Mouse (Mus musculus) limb, embryonic 11.5 days (tissue): ENCODE data around the gene Fam160a1. TPM values are rescaled to one million over a fixed set of nuclear protein-coding genes. Genes with fewer than 3 reads are reported as not detected.
A peak's percentile ranks its signal among the peaks of the same experiment; 100 is the strongest.

Source experiments
- ATAC-seq: fragments of 200-750 bp; cut with Nextera tagmentation; 2 replicates; pipeline ENCODE4 v1.8.0; 2017; ENCODE audit warnings: low read depth; ENCODE audit not compliant: insufficient number of reproducible peaks, low FRiP score, low TSS enrichment
- DNase-seq: peaks from one replicate; pipeline ENCODE4 v3.0.0-alpha.2; 2015; ENCODE audit warnings: low spot score
- H3K27ac ChIP-seq: fragments of 300-500 bp; sonication (generic); replicated peaks from 2 replicates; pipeline ENCODE4 v1.5.1; 2014; ENCODE audit warnings: low read depth, mild to moderate bottlenecking, low read length
- H3K27me3 ChIP-seq: fragments of 300-500 bp; sonication (generic); 2 replicates; pipeline ENCODE4 v1.6.1; 2014; ENCODE audit warnings: mild to moderate bottlenecking, low read length, mixed read lengths; ENCODE audit not compliant: control insufficient read depth, insufficient read depth
- H3K36me3 ChIP-seq: fragments of 300-500 bp; sonication (generic); 2 replicates; pipeline ENCODE4 v1.6.1; 2014; ENCODE audit warnings: mild to moderate bottlenecking, low read length, moderate library complexity, mixed read lengths; ENCODE audit not compliant: control insufficient read depth, insufficient read depth
- H3K4me1 ChIP-seq: fragments of 300-500 bp; sonication (generic); 2 replicates; pipeline ENCODE4 v1.6.1; 2014; ENCODE audit warnings: low read length, mixed read lengths; ENCODE audit not compliant: control insufficient read depth, insufficient read depth
- H3K4me2 ChIP-seq: fragments of 300-500 bp; sonication (generic); 2 replicates; pipeline ENCODE4 v1.6.1; 2014; ENCODE audit warnings: low read depth, mild to moderate bottlenecking, moderate library complexity; ENCODE audit not compliant: severe bottlenecking
- H3K4me3 ChIP-seq: fragments of 300-500 bp; sonication (generic); 2 replicates; pipeline ENCODE4 v1.5.1; 2014; ENCODE audit warnings: low read depth, low read length
- H3K9ac ChIP-seq: fragments of 300-500 bp; sonication (generic); 2 replicates; pipeline ENCODE4 v1.6.1; 2014; ENCODE audit warnings: mild to moderate bottlenecking, low read length
- H3K9me3 ChIP-seq: fragments of 300-500 bp; sonication (generic); 2 replicates; pipeline ENCODE4 v1.6.1; 2016; ENCODE audit warnings: low read length; ENCODE audit not compliant: control insufficient read depth
- WGBS: fragments of 180-500 bp; shearing (Covaris S2); extraction: QIAGEN DNeasy Blood & Tissue Kit; methylation state at CpG from one replicate; pipeline ENCODE4 v1.1.7; 2014; 5-methylcytosine and 5-hydroxymethylcytosine counted together
- polyA plus RNA-seq: library from polyadenylated mRNA; unstranded; fragments of >200 nt; fragmentation: Nextera tagmentation; extraction: Ambion mirVana; gene quantifications from 2 replicates; pipeline ENCODE4 v1.2.1, GENCODE M21; 2014

The Fam160a1 gene
- polyA plus RNA-seq, 1 experiment from 2014 or later = 2.1 TPM

GRCm38 (mm10) chr3:85757944-85758343, 59.1 kb downstream of the Fam160a1 start:
- Histone ChIP-seq H3K9ac (no peak overlapping the region), H3K36me3 (no peaks in the 10 kb centered on the region), H3K27me3 (no peaks in the 10 kb centered on the region), H3K4me2 (no peak overlapping the region), H3K27ac (no peak overlapping the region), H3K4me1 (no peaks in the 10 kb centered on the region), H3K4me3 (no peak overlapping the region), H3K9me3 (no peaks in the 10 kb centered on the region)
- 42% methylated on average over 2 of the region's 2 CpGs for WGBS
- no peak for DNase-seq
- ATAC-seq = no peak

GRCm38 (mm10) chr3:85757435-85757834, 59.7 kb downstream of the Fam160a1 start:
- ATAC-seq (no peak), DNase-seq (no peak)
- Histone ChIP-seq H3K9me3 (no peaks in the 10 kb centered on the region), H3K27ac (no peak overlapping the region), H3K36me3 (no peaks in the 10 kb centered on the region), H3K9ac (no peak overlapping the region), H3K4me2 (no peak overlapping the region), H3K4me1 (no peaks in the 10 kb centered on the region), H3K27me3 (no peaks in the 10 kb centered on the region), H3K4me3 (no peak overlapping the region)
- 84% methylated on average over 4 of the region's 4 CpGs for WGBS

- H3K4me1 ChIP-seq = peaks cover 3% of the 10 kb centered on the region; the same call in 1 of the 2 replicates
- no peaks in the 10 kb centered on the region for H3K36me3 ChIP-seq
- ATAC-seq (no peak), DNase-seq (no peak)
- H3K4me3 ChIP-seq = no peak overlapping the region
- WGBS = 53% methylated on average over 4 of the region's 4 CpGs
- H3K9me3 ChIP-seq = no peaks in the 10 kb centered on the region
- no peak overlapping the region for H3K9ac ChIP-seq
- H3K4me2 ChIP-seq = no peak overlapping the region
- H3K27ac ChIP-seq = no peak overlapping the region
- no peaks in the 10 kb centered on the region for H3K27me3 ChIP-seq
Observed at GRCm38 (mm10) chr3:85749348-85749747, 67.7 kb downstream of the Fam160a1 start.

- Histone ChIP-seq H3K9me3 (no peaks in the 10 kb centered on the region), H3K4me2 (no peak overlapping the region), H3K27me3 (no peaks in the 10 kb centered on the region), H3K4me3 (no peak overlapping the region), H3K27ac (no peak overlapping the region), H3K36me3 (no peaks in the 10 kb centered on the region), H3K9ac (no peak overlapping the region), H3K4me1 (peaks cover 3% of the 10 kb centered on the region; the same call in 1 of the 2 replicates)
- no peak for DNase-seq
- no peak for ATAC-seq
- 31% methylated on average over 4 of the region's 4 CpGs for WGBS
Observed at GRCm38 (mm10) chr3:85748863-85749262, 68.2 kb downstream of the Fam160a1 start.

GRCm38 (mm10) chr3:85746116-85746515, 71.0 kb downstream of the Fam160a1 start:
- H3K9me3 ChIP-seq = no peaks in the 10 kb centered on the region
- H3K27me3 ChIP-seq = no peaks in the 10 kb centered on the region
- H3K9ac ChIP-seq = no peak overlapping the region
- ATAC-seq (no peak), DNase-seq (peak; percentile 55)
- H3K36me3 ChIP-seq = no peaks in the 10 kb centered on the region
- 56% methylated on average over 4 of the region's 4 CpGs for WGBS
- H3K4me1 ChIP-seq = peaks cover 3% of the 10 kb centered on the region; the same call in 1 of the 2 replicates
- H3K4me2 ChIP-seq = no peak overlapping the region
- no peak overlapping the region for H3K27ac ChIP-seq
- H3K4me3 ChIP-seq = no peak overlapping the region

- no peak for ATAC-seq
- 85% methylated on average over 3 of the region's 3 CpGs for WGBS
Observed at GRCm38 (mm10) chr3:85741767-85742166, 75.3 kb downstream of the Fam160a1 start.

GRCm38 (mm10) chr3:85738591-85738990, 78.5 kb downstream of the Fam160a1 start:
- 62% methylated on average over 3 of the region's 3 CpGs for WGBS
- no peaks in the 10 kb centered on the region for H3K36me3 ChIP-seq

More at GRCm38 (mm10) chr3:85741767-85742166, 75.3 kb downstream of the Fam160a1 start:
- Histone ChIP-seq H3K4me2 (no peak overlapping the region), H3K27ac (no peak overlapping the region), H3K4me1 (no peaks in the 10 kb centered on the region), H3K4me3 (no peak overlapping the region), H3K27me3 (no peaks in the 10 kb centered on the region), H3K36me3 (no peaks in the 10 kb centered on the region), H3K9me3 (no peaks in the 10 kb centered on the region), H3K9ac (no peak overlapping the region)
- no peak for DNase-seq

GRCm38 (mm10) chr3:85733939-85734729, 83.0 kb downstream of the Fam160a1 start:
- DNase-seq (no peak), ATAC-seq (no peak)
- no peaks in the 10 kb centered on the region for H3K27me3 ChIP-seq
- H3K4me3 ChIP-seq = no peak overlapping the region
- H3K4me2 ChIP-seq = no peak overlapping the region
- no peaks in the 10 kb centered on the region for H3K4me1 ChIP-seq
- no peaks in the 10 kb centered on the region for H3K9me3 ChIP-seq
- H3K36me3 ChIP-seq = no peaks in the 10 kb centered on the region
- H3K9ac ChIP-seq = no peak overlapping the region
- no peak overlapping the region for H3K27ac ChIP-seq
- WGBS = 72% methylated on average over 5 of the region's 5 CpGs

More at GRCm38 (mm10) chr3:85738591-85738990, 78.5 kb downstream of the Fam160a1 start:
- no peaks in the 10 kb centered on the region for H3K9me3 ChIP-seq
- no peak for DNase-seq
- no peak overlapping the region for H3K27ac ChIP-seq
- H3K9ac ChIP-seq = no peak overlapping the region
- H3K4me1 ChIP-seq = no peaks in the 10 kb centered on the region
- no peak overlapping the region for H3K4me3 ChIP-seq
- ATAC-seq = no peak
- no peak overlapping the region for H3K4me2 ChIP-seq
- H3K27me3 ChIP-seq = no peaks in the 10 kb centered on the region
